Mouse (Mus musculus) layer of hippocampus, postnatal 25 days (tissue): ENCODE measurements around the gene Ranbp10. TPM values are rescaled to one million over a fixed set of nuclear protein-coding genes. Genes with fewer than 3 reads are reported as not detected.

Experiments used
- DNase-seq, 2 experiments: peaks; one replicate each; pipeline ENCODE4 v3.0.0; 2022; ENCODE audit warnings: mixed read lengths in 2 of 2, low spot score in 1 of 2; ENCODE audit errors: extremely low spot score in 1 of 2
- total RNA-seq, 2 experiments: library from RNA; stranded (reverse); gene quantifications; 2 replicates each; pipeline ENCODE4 v1.2.3; 2021

Ranbp10 gene
- total RNA-seq, 2 experiments from 2014 or later = 24.3 to 26.6 TPM

- no peak for DNase-seq
Observed at GRCm38 (mm10) chr8:105727397-105728124, 99.6 kb downstream of the Ranbp10 start.

GRCm38 (mm10) chr8:105725726-105726125, 101.4 kb downstream of the Ranbp10 start:
- DNase-seq = no peak

GRCm38 (mm10) chr8:105722861-105723260, 104.3 kb downstream of the Ranbp10 start:
- DNase-seq = no peak

GRCm38 (mm10) chr8:105719637-105720036, 107.5 kb downstream of the Ranbp10 start:
- no peak for DNase-seq

Other genes with a start within 250 kb of the Ranbp10 start
- 10 to 100 TPM; 83.2 to 92.9 TPM for gene Ripor1, start 222.1 kb downstream of the Ranbp10 start, total RNA-seq
- 10 to 100 TPM; 63.3 to 71.7 TPM for gene Ctcf, start 190.8 kb downstream of the Ranbp10 start, total RNA-seq
- not detected for gene Agrp, start 190.0 kb downstream of the Ranbp10 start, total RNA-seq
- 10 to 100 TPM; 70.2 to 79.8 TPM for gene Carmil2, start 141.1 kb downstream of the Ranbp10 start, total RNA-seq
- 10 to 100 TPM; 39.8 to 41.9 TPM for gene Acd, start 126.2 kb downstream of the Ranbp10 start, total RNA-seq
- gene Pard6a, start 126.2 kb downstream of the Ranbp10 start, total RNA-seq = 10 to 100 TPM; 34.8 to 38.4 TPM
- gene 4933405L10Rik, start 119.7 kb downstream of the Ranbp10 start, total RNA-seq = not detected
- 1 to 10 TPM; 8.2 to 9.9 TPM for gene Enkd1, start 119.1 kb downstream of the Ranbp10 start, total RNA-seq
- 10 to 100 TPM; 19.2 to 23.1 TPM for gene Gfod2, start 68.7 kb downstream of the Ranbp10 start, total RNA-seq
- gene Tsnaxip1, start 381 bp upstream of the Ranbp10 start, total RNA-seq = under 1 TPM; 0.15 to 0.31 TPM
- 10 to 100 TPM; 13.4 to 15.4 TPM for gene Cenpt, start 25.9 kb upstream of the Ranbp10 start, total RNA-seq
- gene Thap11, start 27.8 kb upstream of the Ranbp10 start, total RNA-seq = 10 to 100 TPM; 38.2 to 44.4 TPM
- 10 to 100 TPM; 27.6 to 34.9 TPM for gene Nutf2, start 33.2 kb upstream of the Ranbp10 start, total RNA-seq
- 10 to 100 TPM; 59.9 to 72.4 TPM for gene Edc4, start 53.5 kb upstream of the Ranbp10 start, total RNA-seq
- gene Nrn1l, start 66.2 kb upstream of the Ranbp10 start, total RNA-seq = 1 to 10 TPM in 1 of 2 experiments, under 1 TPM in 1; 0.99 to 1.1 TPM
- gene Pskh1, start 73.1 kb upstream of the Ranbp10 start, total RNA-seq = 1 to 10 TPM; 7.7 to 8.9 TPM
- gene Ctrl, start 106.5 kb upstream of the Ranbp10 start, total RNA-seq = 1 to 10 TPM in 1 of 2 experiments, under 1 TPM in 1; 0.76 to 1.6 TPM
- gene Psmb10, start 111.1 kb upstream of the Ranbp10 start, total RNA-seq = 10 to 100 TPM; 58.6 to 70.6 TPM
- gene Lcat, start 116.0 kb upstream of the Ranbp10 start, total RNA-seq = 10 to 100 TPM; 44.9 to 49.5 TPM
- 10 to 100 TPM; 23.0 to 25.7 TPM for gene Slc12a4, start 138.7 kb upstream of the Ranbp10 start, total RNA-seq
- gene Dpep3, start 152.1 kb upstream of the Ranbp10 start, total RNA-seq = not detected
- 10 to 100 TPM; 18.2 to 18.8 TPM for gene Dus2, start 164.0 kb upstream of the Ranbp10 start, total RNA-seq
- not detected for gene Dpep2nb, start 178.6 kb upstream of the Ranbp10 start, total RNA-seq
- 10 to 100 TPM; 13.9 TPM for gene Ddx28, start 184.5 kb upstream of the Ranbp10 start, total RNA-seq
- gene Nfatc3, start 231.5 kb upstream of the Ranbp10 start, total RNA-seq = 10 to 100 TPM in 1 of 2 experiments, 1 to 10 TPM in 1; 9.6 to 13.2 TPM